Mouse (Mus musculus) urinary bladder, postnatal 4 days (tissue): ENCODE results near the gene Bst2.
A peak's percentile ranks its signal among the peaks of the same experiment; 100 is the strongest.

ENCODE experiments used
- DNase-seq, 2 experiments: peaks; one replicate each; pipeline ENCODE4 v3.0.0; 2021 to 2022; ENCODE audit warnings: low spot score in 2 of 2

The Bst2 gene

GRCm38 (mm10) chr8:71537028-71537867 is at the start of gene Bst2:
Bst2 (minus strand) TSS chr8:71537456.
- DNase-seq: peak; percentile 77 to 83

GRCm38 (mm10) chr8:71586891-71587290 is 49.6 kb upstream of the Bst2 start:
- no peak for DNase-seq

- no peak for DNase-seq
These were observed 42.9 kb upstream of the Bst2 start for GRCm38 (mm10) chr8:71580201-71580600.

DNA sequence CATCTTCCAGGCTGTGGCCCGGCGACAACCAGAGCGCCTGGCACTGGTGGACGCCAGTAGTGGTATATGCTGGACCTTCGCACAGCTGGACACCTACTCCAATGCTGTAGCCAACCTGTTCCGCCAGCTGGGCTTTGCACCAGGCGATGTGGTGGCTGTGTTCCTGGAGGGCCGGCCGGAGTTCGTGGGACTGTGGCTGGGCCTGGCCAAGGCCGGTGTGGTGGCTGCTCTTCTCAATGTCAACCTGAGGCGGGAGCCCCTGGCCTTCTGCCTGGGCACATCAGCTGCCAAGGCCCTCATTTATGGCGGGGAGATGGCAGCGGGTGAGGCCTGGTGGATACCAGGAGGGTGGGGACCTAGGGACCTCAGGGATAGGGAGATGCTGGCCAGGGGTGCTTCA is 42.2 kb upstream of the Bst2 start:
- DNase-seq: no peak

DNA sequence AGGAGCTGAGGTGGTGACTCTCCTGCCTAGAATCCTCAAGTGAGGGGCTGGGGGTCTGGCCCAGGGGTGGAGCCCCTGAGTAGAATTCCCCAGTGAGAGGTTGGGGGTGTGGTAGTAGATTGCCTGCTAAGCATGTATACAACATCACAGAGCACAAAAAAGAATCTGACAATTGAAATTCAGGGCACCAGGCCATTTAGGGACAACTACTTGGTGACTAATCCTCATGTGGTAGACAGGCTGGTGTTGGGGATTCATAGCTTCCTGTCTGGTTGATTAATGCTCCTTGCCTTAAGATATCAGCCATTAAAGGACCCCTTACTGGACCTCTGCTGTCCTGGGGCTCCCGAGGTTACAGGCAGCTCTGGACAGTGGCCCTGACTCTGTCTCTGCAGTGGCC is 41.8 kb upstream of the Bst2 start:
- no peak for DNase-seq

DNA sequence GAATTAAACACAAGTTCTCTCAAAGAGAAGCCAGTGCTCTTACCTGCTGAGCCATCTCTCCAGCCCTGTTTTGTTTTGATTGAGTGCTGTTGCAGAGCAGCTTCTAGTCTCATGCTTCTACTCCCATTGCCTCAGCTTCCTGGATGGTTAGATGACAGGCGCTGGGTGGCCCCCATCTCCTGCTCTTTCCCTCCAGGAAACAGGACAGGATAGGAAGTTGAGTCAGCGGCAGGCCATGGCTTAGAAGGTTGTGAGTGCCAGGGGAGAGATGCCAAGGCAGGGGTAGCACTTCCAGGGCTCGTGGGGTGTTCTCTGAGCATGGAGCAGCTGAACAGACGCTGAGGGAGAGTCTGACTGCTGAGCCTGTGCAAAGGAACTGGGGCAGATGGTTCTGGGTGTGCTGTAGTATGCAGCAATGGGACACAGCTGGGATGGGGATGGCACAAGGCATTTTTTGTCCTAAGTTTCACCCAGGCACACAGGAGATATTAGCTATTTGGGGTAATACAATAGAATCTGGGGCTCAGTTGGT is 40.7 kb upstream of the Bst2 start:
- DNase-seq: no peak

GRCm38 (mm10) chr8:71575020-71575419 is 37.8 kb upstream of the Bst2 start:
- no peak for DNase-seq

DNA sequence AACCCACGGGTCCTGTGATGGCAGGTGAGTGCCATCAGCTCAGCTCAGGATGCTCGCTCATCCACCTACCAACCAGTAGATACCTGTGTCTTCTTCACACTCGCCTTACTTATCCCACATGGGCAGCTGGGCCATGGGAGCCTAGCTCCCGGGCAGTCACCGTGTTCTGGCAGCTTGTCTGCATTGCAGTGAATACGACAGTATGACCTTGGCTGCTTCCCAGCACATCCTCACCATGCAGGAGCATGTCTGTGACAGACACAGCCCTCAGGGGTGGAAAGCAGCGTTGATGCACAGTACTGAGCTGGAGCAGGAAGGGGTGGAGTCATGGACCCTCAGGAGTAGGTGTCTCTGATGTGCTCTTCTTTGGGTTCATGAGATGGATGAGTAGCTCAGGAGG is 37.2 kb upstream of the Bst2 start:
- DNase-seq: no peak

DNA sequence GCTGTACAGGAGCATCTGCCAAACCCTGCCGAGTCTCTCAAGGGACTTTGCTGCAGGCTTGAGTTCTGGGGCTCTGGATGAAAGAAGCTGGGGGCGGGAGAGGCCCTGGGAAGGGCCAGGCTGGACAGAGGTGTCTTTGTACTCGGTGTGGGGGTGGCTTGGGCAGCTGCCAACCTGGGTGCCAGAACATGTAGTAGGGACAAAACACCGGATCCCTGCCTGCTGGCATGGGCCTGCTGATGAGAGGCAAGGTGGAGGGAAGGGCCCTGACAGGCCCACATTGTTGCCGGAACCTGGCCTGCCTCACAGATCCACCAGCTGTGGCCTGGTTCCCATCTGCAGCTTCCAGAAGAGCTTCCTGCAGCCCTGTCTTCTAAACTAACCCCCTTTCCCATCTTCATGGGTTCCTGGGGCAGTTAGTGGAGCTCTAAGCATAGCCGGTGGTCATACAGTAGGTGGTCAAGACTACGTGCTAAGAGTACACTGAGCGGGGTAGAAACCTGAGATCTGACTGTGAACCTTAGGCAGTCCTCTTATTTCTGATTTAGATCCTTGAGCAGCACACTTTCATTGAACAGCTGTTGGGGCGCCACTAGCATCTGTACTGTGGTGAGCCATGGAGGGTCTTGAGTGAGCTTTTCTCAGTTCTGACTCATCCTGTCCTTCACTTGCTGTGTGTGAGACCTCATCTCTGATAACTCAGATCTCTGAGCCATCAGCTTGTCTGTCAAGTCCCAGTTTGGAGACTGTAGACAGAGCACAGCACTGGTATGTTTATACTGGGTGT is 35.8 kb upstream of the Bst2 start:
- peak in 1 of 2 experiments; percentile 67 for DNase-seq

GRCm38 (mm10) chr8:71572077-71572476 is 34.8 kb upstream of the Bst2 start:
- DNase-seq: no peak

- peak; percentile 91 to 93 for DNase-seq
These were observed 33.2 kb upstream of the Bst2 start for GRCm38 (mm10) chr8:71570291-71570954.

- peak; percentile 83 to 86 for DNase-seq
These were observed 32.4 kb upstream of the Bst2 start for GRCm38 (mm10) chr8:71569366-71570290.

DNA sequence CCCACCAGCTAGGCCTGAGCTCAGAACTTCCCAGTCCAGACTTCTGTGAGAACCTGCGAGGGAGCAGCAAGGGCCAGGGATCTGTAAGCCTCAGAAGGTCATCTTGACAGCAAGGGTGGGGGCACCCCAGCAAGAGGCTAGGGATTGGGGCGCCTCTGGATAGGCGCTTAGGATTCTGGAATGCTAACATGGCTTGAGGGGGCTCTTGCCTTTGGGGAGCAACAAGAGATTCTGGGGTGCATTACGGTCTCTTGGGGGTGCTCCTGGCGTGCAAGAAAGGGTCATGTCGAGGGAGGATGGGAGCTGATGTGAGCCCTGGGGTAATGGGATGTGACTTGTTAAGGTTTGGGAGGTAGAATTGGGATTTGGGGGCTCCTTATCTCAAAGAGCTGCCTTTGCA is 31.7 kb upstream of the Bst2 start:
- DNase-seq: no peak

- peak in 1 of 2 experiments; percentile 75 for DNase-seq
These were observed 31.2 kb upstream of the Bst2 start, which contains the start of gene Slc27a1 for GRCm38 (mm10) chr8:71568387-71568937. Slc27a1 (plus strand) TSS chr8:71568882.

- no peak for DNase-seq
These were observed 30.3 kb upstream of the Bst2 start for GRCm38 (mm10) chr8:71567587-71567986.

DNA sequence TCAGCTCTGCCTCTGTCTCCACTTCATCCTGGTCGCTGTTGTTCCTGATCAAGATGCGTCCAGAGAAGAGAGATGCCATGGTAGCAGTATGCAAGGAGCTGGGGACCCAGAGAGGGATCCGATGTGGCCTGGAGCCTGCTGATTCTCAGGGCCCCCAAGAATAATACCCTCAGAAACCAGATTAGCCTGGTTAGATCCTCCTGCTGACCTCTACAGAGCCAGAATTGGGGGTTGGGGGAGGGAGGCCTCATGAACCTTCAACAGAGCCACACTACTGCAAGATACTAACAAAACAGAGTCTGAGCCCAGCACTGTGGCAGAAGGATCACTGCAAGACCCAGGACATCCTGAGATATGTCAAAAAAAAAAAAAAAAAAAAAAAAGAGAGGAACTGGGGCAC is 29.2 kb upstream of the Bst2 start, which contains the start of gene Nxnl1:
Gene Nxnl1 (minus strand): TSS at position 101 of the 400 bp plus-strand sequence.
- no peak for DNase-seq

DNA sequence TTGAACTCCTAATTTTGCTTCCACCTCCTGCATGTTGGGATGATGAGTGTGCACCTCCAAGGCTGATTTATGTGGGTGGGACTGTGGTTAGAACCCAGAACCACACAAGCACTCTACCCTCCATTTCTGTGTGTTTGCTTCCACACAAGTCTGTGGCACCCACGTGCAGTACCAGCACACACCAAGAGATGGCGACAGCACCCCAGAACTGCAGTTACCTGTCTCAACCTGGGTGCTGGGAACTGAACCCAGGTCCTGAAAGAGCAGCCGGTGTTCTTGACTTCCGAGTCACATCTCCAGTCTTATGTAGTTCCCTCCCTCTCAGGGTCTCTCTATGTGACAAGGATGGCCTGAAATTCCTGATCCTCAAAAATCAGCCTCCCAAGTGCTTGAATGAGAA is 26.7 kb upstream of the Bst2 start:
- DNase-seq: no peak

GRCm38 (mm10) chr8:71562751-71563150 is 25.5 kb upstream of the Bst2 start:
- peak; percentile 77 to 85 for DNase-seq

- no peak for DNase-seq
These were observed 24.1 kb upstream of the Bst2 start for GRCm38 (mm10) chr8:71561401-71561800.

DNA sequence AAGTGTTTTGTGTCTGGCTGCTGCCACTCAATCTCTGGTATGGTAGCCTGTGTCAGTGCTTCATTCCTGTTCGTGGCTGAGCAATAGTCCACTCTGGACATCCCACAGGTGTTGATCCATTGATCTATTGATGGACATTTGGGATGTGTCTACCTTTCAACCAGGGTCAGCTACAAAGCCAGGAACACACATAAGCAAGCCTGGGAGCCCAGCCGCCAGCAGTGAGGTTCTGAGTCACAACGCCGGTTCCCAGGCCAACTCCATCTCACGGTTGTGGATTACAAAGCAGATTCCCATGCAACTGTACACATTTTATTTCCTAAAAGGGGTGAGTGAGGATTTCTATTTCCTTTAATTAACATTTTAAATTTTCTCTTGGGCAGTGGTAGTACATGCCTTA is 23.5 kb upstream of the Bst2 start:
- no peak for DNase-seq

DNA sequence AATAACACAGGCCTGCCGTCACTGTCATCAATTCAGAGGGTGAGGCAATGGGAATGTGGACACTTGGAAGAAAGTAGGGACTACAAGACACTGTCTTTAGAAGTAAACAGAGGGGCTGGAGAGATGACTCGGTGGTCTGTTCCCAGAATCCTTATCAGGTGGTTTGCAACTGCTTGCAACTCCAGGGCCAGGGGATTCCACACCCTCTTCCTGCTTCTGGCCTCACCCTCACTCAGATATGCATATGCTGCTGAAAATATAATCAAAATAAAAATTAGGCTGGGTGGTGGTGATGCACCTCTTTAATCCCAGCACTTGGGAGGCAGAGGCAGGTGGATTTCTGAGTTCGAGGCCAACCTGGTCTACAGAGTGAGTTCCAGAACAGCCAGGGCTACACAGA is 22.8 kb upstream of the Bst2 start:
- DNase-seq: no peak
